Mouse (Mus musculus) lung, postnatal 36 days (tissue): ENCODE data around the gene Olfr839-ps1.

Source experiments
- DNase-seq: peaks from one replicate; pipeline ENCODE4 v3.0.0; 2022; ENCODE audit warnings: mixed read lengths

The Olfr839-ps1 gene

GRCm38 (mm10) chr9:19177212-19177611 lies at the start of gene Olfr839-ps1:
Olfr839-ps1 (minus strand) TSS chr9:19177312.
- no peak for DNase-seq

DNA sequence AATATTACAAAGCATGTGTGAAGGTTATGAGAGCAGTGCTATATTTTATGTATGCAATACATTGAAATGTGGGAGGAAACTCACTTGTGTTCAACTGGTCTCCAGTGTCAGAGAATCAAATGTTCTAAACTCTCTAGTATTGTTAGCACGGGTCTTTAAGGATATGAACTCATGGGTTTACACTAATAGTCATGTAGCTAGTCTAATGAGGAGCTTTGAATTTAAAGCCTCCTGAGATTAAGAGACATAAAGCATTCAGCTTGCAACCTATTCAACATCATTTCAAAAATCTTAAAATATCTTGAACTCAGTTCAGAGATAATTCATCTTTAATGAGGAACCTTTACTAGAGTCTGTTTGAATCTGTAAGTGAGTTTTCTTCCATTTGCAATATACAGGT lies 41.1 kb downstream of the Olfr839-ps1 start, which contains the start of gene Olfr837:
TSS of gene Olfr837 (plus strand) at position 301 of the 400 bp plus-strand sequence.
- DNase-seq, result no peak

- DNase-seq, result no peak
Measured at GRCm38 (mm10) chr9:19120082-19120481, 57.0 kb downstream of the Olfr839-ps1 start, which contains the start of gene Olfr836. Olfr836 (plus strand) TSS chr9:19120382.
